Mouse (Mus musculus): ENCODE measurements around the gene Lrrc8b.

DNA sequence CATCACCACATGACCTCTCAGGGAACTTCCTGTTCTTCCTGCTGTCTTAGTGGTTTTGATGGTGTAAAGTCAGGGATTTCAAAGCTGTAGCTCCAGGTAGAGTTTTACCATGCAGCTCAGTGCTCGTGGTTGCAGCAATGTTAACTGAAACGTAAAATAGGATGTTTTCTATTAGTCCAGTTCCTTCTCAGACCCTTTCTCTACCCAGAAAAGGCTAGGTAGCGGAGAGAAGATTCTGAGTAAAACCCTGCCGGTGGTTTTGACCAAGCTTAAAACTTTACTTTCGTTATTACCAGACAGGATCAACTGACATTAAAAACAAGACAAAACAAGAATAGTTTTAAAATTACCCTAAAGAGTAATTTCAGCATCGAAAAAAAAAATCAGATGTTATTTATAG, 100.0 kb downstream of the Lrrc8b start:
- TF ChIP-seq EP300 (optimal IDR thresholded peaks at IDR 0.05) (no peak), CTCF (IDR thresholded peaks at IDR 0.05; ENCODE audit: low read depth) (no peak)

All from stomach, postnatal 0 days (tissue).